Mouse (Mus musculus) hindbrain, embryonic 10.5 days (tissue): ENCODE measurements around the gene Serpinb1a. TPM values are rescaled to one million over a fixed set of nuclear protein-coding genes. Genes with fewer than 3 reads are reported as not detected.

Source experiments
- DNase-seq: peaks from one replicate; pipeline ENCODE4 v3.0.0-alpha.2; 2017; ENCODE audit warnings: low spot score
- H3K27ac ChIP-seq: fragments of 300-500 bp; sonication (generic); 2 replicates; pipeline ENCODE4 v1.5.1; 2016; ENCODE audit warnings: mild to moderate bottlenecking, moderate library complexity
- H3K27me3 ChIP-seq: fragments of 300-500 bp; sonication (generic); 2 replicates; pipeline ENCODE4 v1.6.1; 2016; ENCODE audit warnings: mild to moderate bottlenecking; ENCODE audit not compliant: poor library complexity, insufficient read depth, severe bottlenecking
- H3K36me3 ChIP-seq: fragments of 300-500 bp; sonication (generic); 2 replicates; pipeline ENCODE4 v1.6.1; 2016; ENCODE audit warnings: mild to moderate bottlenecking, moderate library complexity
- H3K4me1 ChIP-seq: fragments of 300-500 bp; sonication (generic); replicated peaks from 2 replicates; pipeline ENCODE4 v1.6.1; 2016; ENCODE audit warnings: mild to moderate bottlenecking
- H3K4me3 ChIP-seq: fragments of 300-500 bp; sonication (generic); 2 replicates; pipeline ENCODE4 v1.5.1; 2016; ENCODE audit warnings: mild to moderate bottlenecking, moderate library complexity
- H3K9me3 ChIP-seq: fragments of 300-500 bp; sonication (generic); 2 replicates; pipeline ENCODE4 v1.6.1; 2016; ENCODE audit warnings: mild to moderate bottlenecking, moderate library complexity
- WGBS: fragments of 180-500 bp; shearing (Covaris S2); methylation state at CpG from one replicate; pipeline ENCODE4 v1.1.7; 2016; 5-methylcytosine and 5-hydroxymethylcytosine counted together
- polyA plus RNA-seq: library from polyadenylated mRNA; unstranded; fragments of >200 nt; fragmentation: Nextera tagmentation; extraction: Ambion mirVana; gene quantifications from 2 replicates; pipeline ENCODE4 v1.2.1, GENCODE M21; 2016

Serpinb1a gene
- polyA plus RNA-seq, 1 experiment from 2014 or later = 0.85 TPM

- Histone ChIP-seq H3K27ac (no peak overlapping the region), H3K4me1 (peaks cover 33% of the 10 kb centered on the region), H3K27me3 (no peaks in the 10 kb centered on the region), H3K36me3 (peaks cover 30% of the 10 kb centered on the region), H3K4me3 (peak overlapping the region; percentile 85), H3K9me3 (no peaks in the 10 kb centered on the region)
- WGBS = 80% methylated on average over 4 of the region's 4 CpGs
- DNase-seq = no peak
Measured at GRCm38 (mm10) chr13:32803701-32804345, 47.2 kb downstream of the Serpinb1a start.

- Histone ChIP-seq H3K36me3 (peaks cover 16% of the 10 kb centered on the region), H3K4me3 (peak within 1 kb of the TSS; percentile 85), H3K27me3 (no peaks in the 10 kb centered on the region), H3K4me1 (peaks cover 33% of the 10 kb centered on the region), H3K9me3 (no peaks in the 10 kb centered on the region), H3K27ac (peak within 1 kb of the TSS; percentile 89)
- peak; percentile 69 for DNase-seq
- WGBS = under 1% methylated on average over 95 of the region's 95 CpGs
Measured at GRCm38 (mm10) chr13:32802259-32803081, 48.5 kb downstream of the Serpinb1a start, which contains the start of gene D930007J09Rik. TSS of gene D930007J09Rik (minus strand) at chr13:32802849.

GRCm38 (mm10) chr13:32801693-32802221, 49.2 kb downstream of the Serpinb1a start, which contains the start of gene Wrnip1:
TSS of gene Wrnip1 (plus strand) at chr13:32802038.
- Histone ChIP-seq H3K27me3 (no peaks in the 10 kb centered on the region), H3K4me3 (peak within 1 kb of the TSS; percentile 85), H3K4me1 (peaks cover 33% of the 10 kb centered on the region), H3K36me3 (peaks cover 9% of the 10 kb centered on the region), H3K27ac (peak within 1 kb of the TSS; percentile 89), H3K9me3 (no peaks in the 10 kb centered on the region)
- WGBS = under 1% methylated on average over 51 of the region's 51 CpGs
- DNase-seq = peak; percentile 98

- 0 out of 2 replicates have a peak, but pooled peaks cover under 1% of the 10 kb centered on the region for H3K36me3 ChIP-seq
- peak overlapping the region; percentile 89 for H3K27ac ChIP-seq
- H3K27me3 ChIP-seq = no peaks in the 10 kb centered on the region
- H3K4me3 ChIP-seq = peak overlapping the region; percentile 85
- no peaks in the 10 kb centered on the region for H3K9me3 ChIP-seq
- H3K4me1 ChIP-seq = peaks cover 33% of the 10 kb centered on the region
- no peak for DNase-seq
Measured at GRCm38 (mm10) chr13:32800859-32801258, 50.1 kb downstream of the Serpinb1a start.

- H3K9me3 ChIP-seq = no peaks in the 10 kb centered on the region
- DNase-seq = no peak
- 69% methylated on average over 2 of the region's 2 CpGs for WGBS
- no peaks in the 10 kb centered on the region for H3K27me3 ChIP-seq
- no peak overlapping the region for H3K27ac ChIP-seq
- H3K36me3 ChIP-seq = no peaks in the 10 kb centered on the region
- H3K4me3 ChIP-seq = no peak overlapping the region
- H3K4me1 ChIP-seq = peaks cover 28% of the 10 kb centered on the region
Measured at GRCm38 (mm10) chr13:32799131-32799530, 51.9 kb downstream of the Serpinb1a start.

GRCm38 (mm10) chr13:32797085-32797484, 53.9 kb downstream of the Serpinb1a start:
- Histone ChIP-seq H3K4me3 (no peak overlapping the region), H3K27ac (no peak overlapping the region), H3K27me3 (no peaks in the 10 kb centered on the region), H3K4me1 (peaks cover 8% of the 10 kb centered on the region), H3K9me3 (no peaks in the 10 kb centered on the region), H3K36me3 (no peaks in the 10 kb centered on the region)
- 81% methylated on average over 1 of the region's 1 CpGs for WGBS
- no peak for DNase-seq

- no peak for DNase-seq
- 88% methylated on average over 5 of the region's 5 CpGs for WGBS
Measured at GRCm38 (mm10) chr13:32795166-32795565, 55.8 kb downstream of the Serpinb1a start.

GRCm38 (mm10) chr13:32794619-32795018, 56.4 kb downstream of the Serpinb1a start:
- WGBS = 77% methylated on average over 2 of the region's 2 CpGs
- Histone ChIP-seq H3K36me3 (no peaks in the 10 kb centered on the region), H3K4me1 (no peaks in the 10 kb centered on the region)

More at GRCm38 (mm10) chr13:32795166-32795565, 55.8 kb downstream of the Serpinb1a start:
- Histone ChIP-seq H3K9me3 (no peaks in the 10 kb centered on the region), H3K4me3 (no peak overlapping the region), H3K36me3 (no peaks in the 10 kb centered on the region), H3K27me3 (no peaks in the 10 kb centered on the region), H3K27ac (no peak overlapping the region), H3K4me1 (no peaks in the 10 kb centered on the region)

More at GRCm38 (mm10) chr13:32794619-32795018, 56.4 kb downstream of the Serpinb1a start:
- no peak overlapping the region for H3K4me3 ChIP-seq
- no peak for DNase-seq
- no peaks in the 10 kb centered on the region for H3K27me3 ChIP-seq
- no peaks in the 10 kb centered on the region for H3K9me3 ChIP-seq
- no peak overlapping the region for H3K27ac ChIP-seq

Other genes with a start within 250 kb of the Serpinb1a start
- gene Mylk4, start 67.2 kb downstream of the Serpinb1a start, polyA plus RNA-seq = not detected in 2 replicates
- gene Wrnip1, start 49.1 kb downstream of the Serpinb1a start, polyA plus RNA-seq = 16.8 and 19.4 TPM in 2 replicates
- gene D930007J09Rik, start 48.3 kb downstream of the Serpinb1a start, polyA plus RNA-seq = not detected in 2 replicates
- gene Serpinb1c, start 47.0 kb upstream of the Serpinb1a start, polyA plus RNA-seq = not detected in 2 replicates
- 1.2 and 1.8 TPM in 2 replicates for gene Serpinb6b, start 114.0 kb upstream of the Serpinb1a start, polyA plus RNA-seq
- gene Serpinb9, start 152.1 kb upstream of the Serpinb1a start, polyA plus RNA-seq = 0.75 and 0.84 TPM in 2 replicates
- 0.07 and 0.21 TPM in 2 replicates for gene Serpinb9b, start 176.2 kb upstream of the Serpinb1a start, polyA plus RNA-seq
- gene Serpinb1b, start 227.4 kb upstream of the Serpinb1a start, polyA plus RNA-seq = 0.54 and 3.5 TPM in 2 replicates